Mouse (Mus musculus): ENCODE results near the gene Baz1b.
A peak's percentile ranks its signal among the peaks of the same experiment; 100 is the strongest.

DNA sequence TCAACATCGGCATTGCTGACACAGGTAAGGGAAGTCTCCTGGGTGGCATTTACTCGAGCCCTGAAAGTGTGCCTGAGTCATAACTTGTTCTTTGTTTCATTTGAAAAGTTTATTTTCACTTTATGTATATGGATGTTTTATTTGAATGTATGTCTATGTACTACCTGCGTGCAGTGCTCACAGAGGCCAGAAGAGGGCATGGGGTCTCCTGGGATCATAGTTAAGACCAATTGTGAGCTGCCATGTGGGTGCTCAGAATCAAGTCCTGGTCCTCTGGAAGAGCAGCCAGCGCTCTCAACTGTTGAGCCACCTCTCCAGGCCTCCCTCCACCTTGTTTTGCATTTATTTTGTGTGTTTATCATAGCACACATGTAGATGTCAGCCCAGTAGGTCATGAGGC lies 30.6 kb upstream of the Baz1b start:
- peak; percentile 42 for TF ChIP-seq CTCF (IDR thresholded peaks at IDR 0.05; ENCODE audit: low read depth)
- TF ChIP-seq EP300 (IDR thresholded peaks at IDR 0.05; ENCODE audit: low read depth), result no peak
